Mouse (Mus musculus) right cerebral cortex, postnatal 25 days (tissue): Measurements from ENCODE around the gene Olfr690.
"Not testable (repeated sequence)": the region's sequence is repeated elsewhere in the genome, so short reads cannot be mapped to it uniquely, and the experiment has no call there.

ENCODE experiments used
- DNase-seq: peaks from one replicate; pipeline ENCODE4 v3.0.0; 2022

Gene Olfr690

GRCm38 (mm10) chr7:105334004-105334403 is at the start of gene Olfr690:
Olfr690 (minus strand) TSS chr7:105334104.
- no peak for DNase-seq

GRCm38 (mm10) chr7:105380329-105380728 is 46.4 kb upstream of the Olfr690 start:
- DNase-seq: no peak

GRCm38 (mm10) chr7:105374866-105375265 is 41.0 kb upstream of the Olfr690 start, which contains the start of gene Gm5901:
Gm5901 (plus strand) TSS chr7:105375038.
- no peak for DNase-seq

GRCm38 (mm10) chr7:105373976-105374375 is 40.1 kb upstream of the Olfr690 start:
- DNase-seq: no peak

GRCm38 (mm10) chr7:105373509-105373908 is 39.6 kb upstream of the Olfr690 start:
- DNase-seq: no peak

- DNase-seq: no peak
Measured at GRCm38 (mm10) chr7:105372912-105373311, 39.0 kb upstream of the Olfr690 start.

GRCm38 (mm10) chr7:105368521-105368920 is 34.6 kb upstream of the Olfr690 start:
- DNase-seq: no peak

GRCm38 (mm10) chr7:105367930-105368329 is 34.0 kb upstream of the Olfr690 start, which contains the start of gene Olfr692:
Olfr692 (plus strand) TSS chr7:105368230.
- DNase-seq: no peak

GRCm38 (mm10) chr7:105367268-105367667 is 33.4 kb upstream of the Olfr690 start:
- DNase-seq: no peak

GRCm38 (mm10) chr7:105361713-105362112 is 27.8 kb upstream of the Olfr690 start:
- no peak for DNase-seq

- not testable (repeated sequence) for DNase-seq
Measured at GRCm38 (mm10) chr7:105356487-105356886, 22.6 kb upstream of the Olfr690 start.

GRCm38 (mm10) chr7:105356064-105356463 is 22.2 kb upstream of the Olfr690 start:
- DNase-seq: not testable (repeated sequence)

- DNase-seq: no peak
Measured at GRCm38 (mm10) chr7:105342752-105343151, 8.8 kb upstream of the Olfr690 start.

- DNase-seq: no peak
Measured at GRCm38 (mm10) chr7:105342170-105342569, 8.3 kb upstream of the Olfr690 start, which contains the start of gene Olfr691. Olfr691 (minus strand) TSS chr7:105342270.

GRCm38 (mm10) chr7:105325302-105325701 is 8.6 kb downstream of the Olfr690 start:
- DNase-seq: no peak

GRCm38 (mm10) chr7:105310865-105311264 is 23.0 kb downstream of the Olfr690 start, which contains the start of gene Olfr689:
Olfr689 (plus strand) TSS chr7:105311165.
- DNase-seq: no peak

GRCm38 (mm10) chr7:105290051-105290450 is 43.9 kb downstream of the Olfr690 start:
- no peak for DNase-seq

GRCm38 (mm10) chr7:105287795-105288194 is 46.1 kb downstream of the Olfr690 start, which contains the start of gene Olfr688:
Olfr688 (plus strand) TSS chr7:105288095.
- DNase-seq: no peak
